8 mouse cellular contexts compared by ENCODE assay signal in genomic region chr17:9764701-9765359, GRCm38 (mm10).
DNase-seq lines count a peak whose midpoint lies in the region; ATAC-seq and TF ChIP-seq lines count a peak whose summit lies in the region.

No protein-coding gene starts in this region.

- peak overlapping the region; percentile 64 for H3K4me2 ChIP-seq in heart, embryonic 14.5 days (ENCODE audit: low read length)
- H3K4me2 ChIP-seq in kidney, postnatal 0 days (ENCODE audit: low read length): peak overlapping the region; percentile 79
- peak overlapping the region; percentile 78 for H3K4me2 ChIP-seq in liver, postnatal 0 days (ENCODE audit: low read depth, low read length)
- peak overlapping the region; percentile 58 for H3K4me2 ChIP-seq in neural tube, embryonic 14.5 days (ENCODE audit: low read depth, low read length)

- TF ChIP-seq CTCF in kidney, postnatal 0 days (IDR thresholded peaks at IDR 0.05; ENCODE audit: low read depth): no peak
- TF ChIP-seq CTCF in liver, postnatal 0 days (IDR thresholded peaks at IDR 0.05; ENCODE audit: low read depth): no peak

- H3K27ac ChIP-seq in heart, embryonic 14.5 days (replicated peaks in 1 of 2; ENCODE audit: control insufficient read depth in 1 of 2, insufficient read depth in 1 of 2, low read depth in 2 of 2, low read length in 2 of 2): peak overlapping the region; percentile 75 to 84
- peak overlapping the region; percentile 75 for H3K27ac ChIP-seq in kidney, postnatal 0 days
- peak overlapping the region; percentile 59 for H3K27ac ChIP-seq in liver, postnatal 0 days (ENCODE audit: low read depth)
- peak overlapping the region; percentile 78 for H3K27ac ChIP-seq in neural tube, embryonic 14.5 days (ENCODE audit: low read depth, low read length)

- DNase-seq in embryo, embryonic 9.5 days (ENCODE audit: extremely low spot score): peak; percentile 73
- DNase-seq in kidney, postnatal 0 days (ENCODE audit: low spot score): peak; percentile 63
- no peak for DNase-seq in liver, postnatal 0 days
- DNase-seq in gastrocnemius, postnatal 10 days: no peak

- peaks cover 11% of the 10 kb centered on the region for H3K27me3 ChIP-seq in erythroblast, embryonic 14.5 days (ENCODE audit: control insufficient read depth)
- no peaks in the 10 kb centered on the region for H3K27me3 ChIP-seq in heart, embryonic 14.5 days (ENCODE audit: control insufficient read depth, insufficient read depth, low read length)
- H3K27me3 ChIP-seq in kidney, postnatal 0 days (ENCODE audit: insufficient read depth, low read length): no peaks in the 10 kb centered on the region
- H3K27me3 ChIP-seq in liver, postnatal 0 days (ENCODE audit: insufficient read depth, low read length): no peaks in the 10 kb centered on the region
- no peaks in the 10 kb centered on the region for H3K27me3 ChIP-seq in neural tube, embryonic 14.5 days (ENCODE audit: control insufficient read depth, insufficient read depth, low read length)

- H3K4me1 ChIP-seq in erythroblast, embryonic 14.5 days (ENCODE audit: control insufficient read depth): no peaks in the 10 kb centered on the region
- peaks cover 16 to 28% of the 10 kb centered on the region in 2 experiments for H3K4me1 ChIP-seq in heart, embryonic 14.5 days (ENCODE audit: control insufficient read depth in 2 of 2, insufficient read depth in 2 of 2, low read length in 2 of 2)
- peaks cover 23% of the 10 kb centered on the region; the same call in 1 of the 2 replicates for H3K4me1 ChIP-seq in kidney, postnatal 0 days (replicated peaks; ENCODE audit: insufficient read depth, low read length)
- H3K4me1 ChIP-seq in liver, postnatal 0 days (ENCODE audit: insufficient read depth): peaks cover 13% of the 10 kb centered on the region
- peaks cover 27% of the 10 kb centered on the region; the same call in 1 of the 2 replicates for H3K4me1 ChIP-seq in neural tube, embryonic 14.5 days (ENCODE audit: control insufficient read depth, insufficient read depth, low read length)

- TF ChIP-seq EP300 in liver, postnatal 0 days (IDR thresholded peaks at IDR 0.05; ENCODE audit: low read depth): no peak

- peak overlapping the region; percentile 75 for H3K9ac ChIP-seq in heart, embryonic 14.5 days (ENCODE audit: low read length)
- H3K9ac ChIP-seq in kidney, postnatal 0 days (ENCODE audit: low read depth, low read length): peak overlapping the region; percentile 23; the same call in 1 of the 2 replicates
- peak overlapping the region; percentile 46; the same call in 1 of the 2 replicates for H3K9ac ChIP-seq in liver, postnatal 0 days (replicated peaks)
- peak overlapping the region; percentile 13 for H3K9ac ChIP-seq in neural tube, embryonic 14.5 days (replicated peaks; ENCODE audit: low read depth, low read length)

- H3K36me3 ChIP-seq in erythroblast, embryonic 14.5 days (ENCODE audit: control insufficient read depth): no peaks in the 10 kb centered on the region
- no peaks in the 10 kb centered on the region for H3K36me3 ChIP-seq in heart, embryonic 14.5 days (ENCODE audit: control insufficient read depth, insufficient read depth, low read length)
- no peaks in the 10 kb centered on the region for H3K36me3 ChIP-seq in kidney, postnatal 0 days (ENCODE audit: insufficient read depth, low read length)
- H3K36me3 ChIP-seq in liver, postnatal 0 days (replicated peaks; ENCODE audit: insufficient read depth, low read length): no peaks in the 10 kb centered on the region
- H3K36me3 ChIP-seq in neural tube, embryonic 14.5 days (ENCODE audit: control insufficient read depth, insufficient read depth, low read length): no peaks in the 10 kb centered on the region

- H3K9me3 ChIP-seq in erythroblast, embryonic 14.5 days (ENCODE audit: control insufficient read depth, low read length): peaks cover 2% of the 10 kb centered on the region; the same call in 1 of the 2 replicates
- H3K9me3 ChIP-seq in heart, embryonic 14.5 days (ENCODE audit: control insufficient read depth, low read length): no peaks in the 10 kb centered on the region
- H3K9me3 ChIP-seq in kidney, postnatal 0 days (replicated peaks; ENCODE audit: low read length): no peaks in the 10 kb centered on the region
- H3K9me3 ChIP-seq in liver, postnatal 0 days (ENCODE audit: low read length): no peaks in the 10 kb centered on the region
- no peaks in the 10 kb centered on the region for H3K9me3 ChIP-seq in neural tube, embryonic 14.5 days (ENCODE audit: control insufficient read depth, low read length)

- 2% methylated on average over 22 of the region's 22 CpGs for WGBS in heart, embryonic 14.5 days
- WGBS in kidney, postnatal 0 days: under 1% methylated on average over 22 of the region's 22 CpGs
- WGBS in liver, postnatal 0 days (ENCODE audit: insufficient replicate concordance): 3% methylated on average over 22 of the region's 22 CpGs
- WGBS in neural tube, embryonic 14.5 days: under 1% methylated on average over 22 of the region's 22 CpGs

- peak overlapping the region; percentile 21 for H3K4me3 ChIP-seq in erythroblast, embryonic 14.5 days (replicated peaks)
- peak overlapping the region; percentile 44 to 61 for H3K4me3 ChIP-seq in heart, embryonic 14.5 days (ENCODE audit: control insufficient read depth in 1 of 2, insufficient read depth in 1 of 2, low read depth in 1 of 2, low read length in 2 of 2)
- peak overlapping the region; percentile 33 for H3K4me3 ChIP-seq in kidney, postnatal 0 days (replicated peaks; ENCODE audit: low read depth, low read length)
- peak overlapping the region; percentile 39 for H3K4me3 ChIP-seq in liver, postnatal 0 days (ENCODE audit: low read depth, low read length)
- H3K4me3 ChIP-seq in neural tube, embryonic 14.5 days (ENCODE audit: low read depth, low read length): peak overlapping the region; percentile 25

- ATAC-seq in erythroblast, adult 5-6 weeks (replicated peaks; ENCODE audit: low FRiP score, poor library complexity, severe bottlenecking): no peak
- ATAC-seq in heart, embryonic 14.5 days (ENCODE audit: insufficient number of reproducible peaks, insufficient read depth, low FRiP score, low read depth): peak; percentile 67; the same call in 1 of the 2 replicates
- peak; percentile 65; the same call in 1 of the 2 replicates for ATAC-seq in kidney, postnatal 0 days (replicated peaks; ENCODE audit: low FRiP score, low read depth)
- peak; percentile 48; the same call in 1 of the 2 replicates for ATAC-seq in liver, postnatal 0 days
- peak; percentile 89 for ATAC-seq in neural tube, embryonic 14.5 days (ENCODE audit: low read depth)

Comparison
In these comparisons a context has a peak if more than half of its experiments do, and no peak if none do; other contexts are left out.
1. DNase-seq: peak in embryo, embryonic 9.5 days (single experiment) and kidney, postnatal 0 days (single experiment); none in liver, postnatal 0 days (single experiment) and gastrocnemius, postnatal 10 days (single experiment).
2. H3K9ac ChIP-seq: peak in every context shown above with its lines; median percentile 75 in heart, embryonic 14.5 days; 46 in liver, postnatal 0 days; 23 in kidney, postnatal 0 days; 13 in neural tube, embryonic 14.5 days.
3. Peak in every context shown above with its lines, with median percentiles within 50 percentile points of each other: H3K4me3 ChIP-seq, H3K27ac ChIP-seq and H3K4me2 ChIP-seq.